9 mouse cellular contexts compared by ENCODE assay signal in the genomic region with DNA sequence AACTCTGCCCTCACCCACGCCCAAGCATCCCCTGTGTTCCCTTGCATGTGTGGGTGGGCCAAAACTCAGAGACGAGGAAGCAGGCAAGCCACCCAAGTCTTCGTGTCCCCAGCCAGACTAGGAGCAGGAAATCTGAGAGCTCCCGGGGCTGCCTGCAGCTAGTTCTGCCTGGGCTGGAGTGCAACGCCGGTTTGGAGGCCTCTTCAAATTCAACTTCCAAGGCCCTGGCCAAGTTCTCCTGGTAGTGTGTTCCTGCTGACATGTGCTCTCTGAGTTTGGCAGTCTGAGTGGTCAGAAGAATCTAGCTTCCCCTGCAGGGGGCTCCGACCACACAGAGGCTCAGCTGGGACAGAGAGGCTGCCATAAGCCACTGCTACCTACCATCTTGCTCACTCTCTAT.
A peak's percentile ranks its signal among the peaks of the same experiment; 100 is the strongest.
DNase-seq lines count a peak whose midpoint lies in the region; ATAC-seq lines count a peak whose summit lies in the region.
"Had no signal": no experiment of that assay in that cellular context is flagged by ENCODE, and none has a peak within 500 bp of the region (broad histone marks: within the 10 kb centered on the region; RNA-seq: fewer than 3 reads in every experiment).

No protein-coding gene starts in this region.

- H3K9ac ChIP-seq in hindbrain, embryonic 12.5 days, result no peak overlapping the region
- H3K9ac ChIP-seq in hindbrain, embryonic 14.5 days, result no peak overlapping the region
- no peak overlapping the region for H3K9ac ChIP-seq in forebrain, embryonic 14.5 days (ENCODE audit: low read length)
- H3K9ac ChIP-seq: liver, embryonic 15.5 days had no signal

- no peaks in the 10 kb centered on the region for H3K27me3 ChIP-seq in hindbrain, embryonic 12.5 days
- no peaks in the 10 kb centered on the region for H3K27me3 ChIP-seq in hindbrain, embryonic 14.5 days (ENCODE audit: control insufficient read depth, insufficient read depth, low read length)
- H3K27me3 ChIP-seq in embryonic facial prominence, embryonic 10.5 days (replicated peaks; ENCODE audit: low read depth, poor library complexity, severe bottlenecking), result no peaks in the 10 kb centered on the region
- H3K27me3 ChIP-seq in forebrain, embryonic 14.5 days (replicated peaks; ENCODE audit: control insufficient read depth, insufficient read depth, low read length), result no peaks in the 10 kb centered on the region
- H3K27me3 ChIP-seq: liver, embryonic 15.5 days had no signal

- peaks cover 33% of the 10 kb centered on the region for H3K36me3 ChIP-seq in hindbrain, embryonic 12.5 days
- H3K36me3 ChIP-seq in hindbrain, embryonic 14.5 days (replicated peaks; ENCODE audit: control insufficient read depth, insufficient read depth), result 0 out of 2 replicates have a peak, but pooled peaks cover 14% of the 10 kb centered on the region
- H3K36me3 ChIP-seq in embryonic facial prominence, embryonic 10.5 days (replicated peaks), result peaks cover 98% of the 10 kb centered on the region
- peaks cover 50% of the 10 kb centered on the region for H3K36me3 ChIP-seq in forebrain, embryonic 14.5 days (ENCODE audit: control insufficient read depth, insufficient read depth, low read length)

- 0 out of 2 replicates have a peak, but pooled peaks cover 4% of the 10 kb centered on the region for H3K4me1 ChIP-seq in hindbrain, embryonic 12.5 days
- no peaks in the 10 kb centered on the region for H3K4me1 ChIP-seq in hindbrain, embryonic 14.5 days (replicated peaks; ENCODE audit: control insufficient read depth, insufficient read depth, low read length)
- H3K4me1 ChIP-seq in embryonic facial prominence, embryonic 10.5 days, result peaks cover 29% of the 10 kb centered on the region
- no peaks in the 10 kb centered on the region for H3K4me1 ChIP-seq in forebrain, embryonic 14.5 days (ENCODE audit: control insufficient read depth, insufficient read depth, low read length)
- H3K4me1 ChIP-seq: liver, embryonic 15.5 days had no signal

- 69% methylated on average over 7 of the region's 7 CpGs for WGBS in hindbrain, embryonic 12.5 days
- 74% methylated on average over 7 of the region's 7 CpGs for WGBS in hindbrain, embryonic 14.5 days
- 73% methylated on average over 7 of the region's 7 CpGs for WGBS in embryonic facial prominence, embryonic 10.5 days
- 85% methylated on average over 7 of the region's 7 CpGs for WGBS in forebrain, embryonic 14.5 days

- no peaks in the 10 kb centered on the region for H3K9me3 ChIP-seq in hindbrain, embryonic 12.5 days (replicated peaks)
- no peaks in the 10 kb centered on the region for H3K9me3 ChIP-seq in hindbrain, embryonic 14.5 days (ENCODE audit: control insufficient read depth, low read length)
- H3K9me3 ChIP-seq in embryonic facial prominence, embryonic 10.5 days, result no peaks in the 10 kb centered on the region
- H3K9me3 ChIP-seq in forebrain, embryonic 14.5 days (replicated peaks; ENCODE audit: control insufficient read depth, low read length), result no peaks in the 10 kb centered on the region
- H3K9me3 ChIP-seq: liver, embryonic 15.5 days had no signal

- no peak overlapping the region for H3K4me2 ChIP-seq in hindbrain, embryonic 12.5 days (replicated peaks)
- no peak overlapping the region for H3K4me2 ChIP-seq in hindbrain, embryonic 14.5 days (replicated peaks)
- H3K4me2 ChIP-seq in forebrain, embryonic 14.5 days (ENCODE audit: low read length), result no peak overlapping the region
- H3K4me2 ChIP-seq: liver, embryonic 15.5 days had no signal

- H3K27ac ChIP-seq in hindbrain, embryonic 12.5 days, result 0 out of 2 replicates have a peak overlapping the region, but pooled peaks have one; percentile 12
- no peak overlapping the region for H3K27ac ChIP-seq in hindbrain, embryonic 14.5 days
- H3K27ac ChIP-seq in embryonic facial prominence, embryonic 10.5 days (replicated peaks), result peak overlapping the region; percentile 21
- H3K27ac ChIP-seq in forebrain, embryonic 14.5 days (ENCODE audit: low read depth, low read length), result no peak overlapping the region
- H3K27ac ChIP-seq: liver, embryonic 15.5 days had no signal

- intact Hi-C loops in heart, postnatal 25 days (cut with DNase I), result no loop called here

- no peak overlapping the region for H3K4me3 ChIP-seq in hindbrain, embryonic 12.5 days
- H3K4me3 ChIP-seq in hindbrain, embryonic 14.5 days (replicated peaks; ENCODE audit: low read length), result no peak overlapping the region
- H3K4me3 ChIP-seq in embryonic facial prominence, embryonic 10.5 days, result no peak overlapping the region
- no peak overlapping the region for H3K4me3 ChIP-seq in forebrain, embryonic 14.5 days (ENCODE audit: low read depth, low read length)
- H3K4me3 ChIP-seq: liver, embryonic 15.5 days had no signal

- DNase-seq in hindbrain, embryonic 14.5 days (ENCODE audit: low spot score), result no peak
- no peak for DNase-seq in embryonic facial prominence, embryonic 10.5 days (ENCODE audit: low spot score)
- peak; percentile 13 for DNase-seq in heart, postnatal 25 days (ENCODE audit: low spot score)
- DNase-seq in lung, postnatal 4 days, result peak; percentile 58 to 75
- DNase-seq in thymus, postnatal 10 days (ENCODE audit: low spot score in 2 of 2), result no peak
- DNase-seq in natural killer cell, adult 2 months (ENCODE audit: low spot score in 2 of 2), result no peak
- DNase-seq in forebrain, embryonic 14.5 days (ENCODE audit: low spot score), result no peak

- no peak for ATAC-seq in hindbrain, embryonic 12.5 days (ENCODE audit: low FRiP score)
- no peak for ATAC-seq in hindbrain, embryonic 14.5 days (ENCODE audit: low FRiP score)
- no peak for ATAC-seq in forebrain, embryonic 14.5 days

Comparison
In these comparisons a context has a peak if more than half of its experiments do, and no peak if none do; other contexts are left out.
1. H3K27ac ChIP-seq: peak in hindbrain, embryonic 12.5 days (single experiment) and embryonic facial prominence, embryonic 10.5 days (single experiment); none in hindbrain, embryonic 14.5 days (single experiment) and forebrain, embryonic 14.5 days (single experiment).
2. DNase-seq: peak in heart, postnatal 25 days (single experiment) and lung, postnatal 4 days (2 of 2); none in hindbrain, embryonic 14.5 days (single experiment), embryonic facial prominence, embryonic 10.5 days (single experiment), thymus, postnatal 10 days (0 of 2), natural killer cell, adult 2 months (0 of 2) and forebrain, embryonic 14.5 days (single experiment).